Mouse (Mus musculus) liver, embryonic 12.5 days (tissue): ENCODE results near the gene Kbtbd13. TPM values are rescaled to one million over a fixed set of nuclear protein-coding genes. Genes with fewer than 3 reads are reported as not detected.
"Not testable (repeated sequence)": the region's sequence is repeated elsewhere in the genome, so short reads cannot be mapped to it uniquely, and the experiment has no call there.

Experiments
- ATAC-seq: fragments of 200-750 bp; cut with Nextera tagmentation; 2 replicates; pipeline ENCODE4 v1.8.0; 2017; ENCODE audit warnings: moderate number of reproducible peaks, mild to moderate bottlenecking, moderate library complexity
- H3K27ac ChIP-seq: fragments of 300-500 bp; sonication (generic); 2 replicates; pipeline ENCODE4 v1.5.1; 2016; ENCODE audit warnings: mild to moderate bottlenecking
- H3K27me3 ChIP-seq: fragments of 300-500 bp; sonication (generic); replicated peaks from 2 replicates; pipeline ENCODE4 v1.6.1; 2016; ENCODE audit warnings: mild to moderate bottlenecking, moderate library complexity
- H3K36me3 ChIP-seq: fragments of 300-500 bp; sonication (generic); 2 replicates; pipeline ENCODE4 v1.6.1; 2016; ENCODE audit warnings: mild to moderate bottlenecking, moderate library complexity
- H3K4me1 ChIP-seq: fragments of 300-500 bp; sonication (generic); 2 replicates; pipeline ENCODE4 v1.6.1; 2016
- H3K4me2 ChIP-seq: fragments of 300-500 bp; sonication (generic); 2 replicates; pipeline ENCODE4 v1.6.1; 2016; ENCODE audit warnings: mild to moderate bottlenecking, moderate library complexity
- H3K4me3 ChIP-seq: fragments of 300-500 bp; sonication (generic); 2 replicates; pipeline ENCODE4 v1.5.1; 2016; ENCODE audit warnings: mild to moderate bottlenecking, moderate library complexity
- H3K9ac ChIP-seq: fragments of 300-500 bp; sonication (generic); 2 replicates; pipeline ENCODE4 v1.6.1; 2016; ENCODE audit warnings: mild to moderate bottlenecking, moderate library complexity
- H3K9me3 ChIP-seq: fragments of 300-500 bp; sonication (generic); replicated peaks from 2 replicates; pipeline ENCODE4 v1.6.1; 2016; ENCODE audit warnings: mild to moderate bottlenecking, moderate library complexity
- WGBS: fragments of 180-500 bp; shearing (Covaris S2); methylation state at CpG from one replicate; pipeline ENCODE4 v1.1.7; 2016; ENCODE audit not compliant: insufficient replicate concordance; 5-methylcytosine and 5-hydroxymethylcytosine counted together
- polyA plus RNA-seq: library from polyadenylated mRNA; unstranded; fragments of >200 nt; fragmentation: Nextera tagmentation; extraction: Ambion mirVana; gene quantifications from 2 replicates; pipeline ENCODE4 v1.2.1, GENCODE M21; 2016

Gene Kbtbd13
- polyA plus RNA-seq, 1 experiment from 2014 or later = 0.21 TPM

- H3K36me3 ChIP-seq, ATAC-seq, H3K27me3 ChIP-seq: not testable (repeated sequence)
- WGBS = 70% methylated on average over 11 of the region's 11 CpGs
- peak overlapping the region; percentile 98 for H3K9ac ChIP-seq
- H3K4me3 ChIP-seq = peak overlapping the region; percentile 99
- H3K4me1 ChIP-seq = peaks cover 31% of the 10 kb centered on the region
- H3K9me3 ChIP-seq = peaks cover 10% of the 10 kb centered on the region
- peak overlapping the region; percentile 94 for H3K4me2 ChIP-seq
- H3K27ac ChIP-seq = peak overlapping the region; percentile 97
Measured at GRCm38 (mm10) chr9:65345439-65345838, 46.0 kb downstream of the Kbtbd13 start.

DNA sequence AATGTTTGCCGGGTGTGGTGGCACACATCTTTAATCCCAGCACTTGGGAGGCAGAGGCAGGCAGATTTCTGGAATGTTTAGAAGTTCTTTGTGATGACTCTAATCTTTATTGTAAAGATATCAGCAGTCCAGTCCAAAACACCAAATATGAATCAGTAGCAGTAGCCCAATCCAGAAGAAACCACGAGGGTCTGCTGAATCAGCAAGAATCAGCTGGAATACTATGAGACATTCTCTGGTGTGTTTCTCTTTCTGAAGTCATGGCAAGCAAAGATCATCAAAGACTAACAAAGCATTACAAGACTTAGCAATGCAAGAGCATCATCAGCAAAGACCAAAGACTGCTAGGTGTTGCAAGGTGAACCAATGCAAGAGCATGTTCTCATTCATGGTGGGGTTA is 51.0 kb downstream of the Kbtbd13 start:
- Histone ChIP-seq H3K36me3 (no peaks in the 10 kb centered on the region), H3K4me2 (no peak overlapping the region), H3K27me3 (no peaks in the 10 kb centered on the region; the same call in 1 of the 2 replicates), H3K9ac (no peak overlapping the region), H3K4me3 (no peak overlapping the region), H3K4me1 (no peaks in the 10 kb centered on the region), H3K9me3 (peaks cover 14% of the 10 kb centered on the region), H3K27ac (no peak overlapping the region)
- 81% methylated on average over 2 of the region's 2 CpGs for WGBS
- ATAC-seq = no peak

DNA sequence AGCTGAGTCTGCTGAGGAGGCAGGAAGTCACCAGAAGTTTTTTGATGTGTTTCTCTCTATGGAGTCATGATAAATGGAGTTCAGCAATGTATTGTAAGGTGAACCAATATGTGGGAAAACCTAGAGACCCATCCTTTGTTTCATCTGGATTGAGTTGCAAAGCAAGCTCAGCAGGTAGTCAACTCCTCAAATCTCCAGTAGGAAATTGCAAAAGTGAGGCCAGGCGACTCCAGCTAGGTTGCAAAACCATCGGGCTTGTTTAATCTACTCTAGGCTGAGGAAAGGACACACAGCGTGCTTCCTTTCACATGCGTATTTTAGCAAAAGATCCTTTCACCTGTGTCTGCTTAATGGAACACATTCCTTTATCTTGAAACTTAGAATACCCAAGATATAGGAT is 52.3 kb downstream of the Kbtbd13 start:
- WGBS = 70% methylated on average over 4 of the region's 4 CpGs
- no peaks in the 10 kb centered on the region for H3K36me3 ChIP-seq
- ATAC-seq = no peak
- H3K9me3 ChIP-seq = 0 out of 2 replicates have a peak, but pooled peaks cover 7% of the 10 kb centered on the region
- no peaks in the 10 kb centered on the region for H3K4me1 ChIP-seq
- H3K4me2 ChIP-seq = no peak overlapping the region
- no peak overlapping the region for H3K9ac ChIP-seq
- no peak overlapping the region for H3K27ac ChIP-seq
- H3K27me3 ChIP-seq = no peaks in the 10 kb centered on the region; the same call in 1 of the 2 replicates
- no peak overlapping the region for H3K4me3 ChIP-seq

Other genes with a start within 250 kb of the Kbtbd13 start
- 7.7 and 8.6 TPM in 2 replicates for gene Parp16, start 196.3 kb downstream of the Kbtbd13 start, polyA plus RNA-seq
- 0.06 TPM in 1 of 2 replicates, not detected in the other for gene Cilp, start 126.5 kb downstream of the Kbtbd13 start, polyA plus RNA-seq
- gene Clpx, start 97.4 kb downstream of the Kbtbd13 start, polyA plus RNA-seq = 34.9 and 36.8 TPM in 2 replicates
- gene Pdcd7, start 45.5 kb downstream of the Kbtbd13 start, polyA plus RNA-seq = 9.8 and 10.9 TPM in 2 replicates
- gene Ubap1l, start 30.6 kb downstream of the Kbtbd13 start, polyA plus RNA-seq = not detected in 2 replicates
- gene Rasl12, start 6.9 kb upstream of the Kbtbd13 start, polyA plus RNA-seq = 0.35 and 0.45 TPM in 2 replicates
- 0.32 TPM in 1 of 2 replicates, not detected in the other for gene Slc51b, start 31.3 kb upstream of the Kbtbd13 start, polyA plus RNA-seq
- gene Mtfmt, start 44.1 kb upstream of the Kbtbd13 start, polyA plus RNA-seq = 11.7 and 12.9 TPM in 2 replicates
- 29.9 and 31.1 TPM in 2 replicates for gene Spg21, start 69.3 kb upstream of the Kbtbd13 start, polyA plus RNA-seq
- gene Ankdd1a, start 128.5 kb upstream of the Kbtbd13 start, polyA plus RNA-seq = not detected in 2 replicates
- 37.2 and 39.1 TPM in 2 replicates for gene Plekho2, start 188.4 kb upstream of the Kbtbd13 start, polyA plus RNA-seq
- 16.1 and 17.4 TPM in 2 replicates for gene Pif1, start 195.5 kb upstream of the Kbtbd13 start, polyA plus RNA-seq
- 19.2 and 19.3 TPM in 2 replicates for gene Rbpms2, start 238.0 kb upstream of the Kbtbd13 start, polyA plus RNA-seq